Mouse (Mus musculus) liver, adult 2 months (tissue): ENCODE results near the gene Slc22a5. TPM values are rescaled to one million over a fixed set of nuclear protein-coding genes. Genes with fewer than 3 reads are reported as not detected.

ENCODE experiments used
- DNase-seq: peaks from one replicate; pipeline ENCODE4 v3.0.0-alpha.2; 2011; ENCODE audit warnings: low read depth, low spot score; ENCODE audit errors: extremely low read depth
- H3K27ac ChIP-seq: fragments of 200-500 bp; replicated peaks from 2 replicates; pipeline ENCODE4 v1.5.1; 2012; ENCODE audit warnings: low read depth, mild to moderate bottlenecking, control low read depth, inconsistent platforms, low read length; ENCODE audit not compliant: insufficient read depth
- H3K27me3 ChIP-seq: fragments of 200-500 bp; 2 replicates; pipeline ENCODE4 v1.6.1; 2012; ENCODE audit warnings: mild to moderate bottlenecking, moderate library complexity, low read length, inconsistent platforms; ENCODE audit not compliant: control insufficient read depth, insufficient read depth
- H3K36me3 ChIP-seq: fragments of 200-500 bp; 2 replicates; pipeline ENCODE4 v1.6.1; 2012; ENCODE audit warnings: low read length, inconsistent platforms; ENCODE audit not compliant: control insufficient read depth, insufficient read depth
- H3K4me1 ChIP-seq: fragments of 200-500 bp; 2 replicates; pipeline ENCODE4 v1.6.1; 2011; ENCODE audit warnings: low read length; ENCODE audit not compliant: control insufficient read depth, insufficient read depth
- H3K4me3 ChIP-seq: fragments of 200-500 bp; 2 replicates; pipeline ENCODE4 v1.5.1; 2011; ENCODE audit warnings: low read depth, mild to moderate bottlenecking, control low read depth, low read length, moderate library complexity; ENCODE audit not compliant: insufficient read depth
- H3K79me2 ChIP-seq: fragments of 200-500 bp; 2 replicates; pipeline ENCODE4 v1.6.1; 2012; ENCODE audit warnings: inconsistent platforms, mild to moderate bottlenecking, low read length, moderate library complexity; ENCODE audit not compliant: control insufficient read depth, insufficient read depth
- H3K9ac ChIP-seq: fragments of 200-500 bp; 2 replicates; pipeline ENCODE4 v1.6.1; 2012; ENCODE audit warnings: low read depth, mild to moderate bottlenecking, control low read depth, inconsistent platforms, low read length
- CTCF ChIP-seq: fragments of 200-500 bp; IDR thresholded peaks from 2 replicates; pipeline ENCODE4 v1.5.1; 2011; ENCODE audit warnings: low read depth, low read length, control low read depth
- POLR2A ChIP-seq: fragments of 200-500 bp; IDR thresholded peaks from 2 replicates; pipeline ENCODE4 v1.6.1; 2011; ENCODE audit warnings: low read length, control low read depth; ENCODE audit not compliant: insufficient read depth; ENCODE audit errors: extremely low read depth
- WGBS: fragments of 180-500 bp; shearing (Covaris S2); methylation state at CpG from one replicate; pipeline ENCODE4 v1.1.7; 2018; 5-methylcytosine and 5-hydroxymethylcytosine counted together
- polyA plus RNA-seq: library from polyadenylated mRNA; depleted of rRNA; stranded (reverse); fragments of >200 nt; gene quantifications from 2 replicates; pipeline ENCODE4 v1.2.3, GENCODE M21; 2012; rRNA removed
- total RNA-seq: library from RNA; depleted of rRNA; stranded (reverse); fragments of >200 nt; gene quantifications from 2 replicates; pipeline ENCODE4 v1.2.3, GENCODE M21; 2014; rRNA removed

The Slc22a5 gene
- total and polyA plus RNA-seq, 2 experiments, result 14.7 to 20.8 TPM

GRCm38 (mm10) chr11:53820516-53821170 is 70.8 kb downstream of the Slc22a5 start:
- WGBS, result 94% methylated on average over 13 of the region's 13 CpGs
- Histone ChIP-seq H3K27me3 (no peaks in the 10 kb centered on the region), H3K4me3 (no peak overlapping the region), H3K79me2 (no peaks in the 10 kb centered on the region), H3K36me3 (no peaks in the 10 kb centered on the region), H3K4me1 (peaks cover 3% of the 10 kb centered on the region), H3K9ac (no peak overlapping the region), H3K27ac (no peak overlapping the region)
- DNase-seq, result no peak
- TF ChIP-seq POLR2A (no peak), CTCF (no peak)

GRCm38 (mm10) chr11:53819511-53819910 is 71.9 kb downstream of the Slc22a5 start:
- no peaks in the 10 kb centered on the region for H3K79me2 ChIP-seq
- H3K27me3 ChIP-seq, result no peaks in the 10 kb centered on the region
- no peaks in the 10 kb centered on the region for H3K36me3 ChIP-seq
- no peak overlapping the region for H3K4me3 ChIP-seq
- H3K27ac ChIP-seq, result no peak overlapping the region
- 96% methylated on average over 6 of the region's 6 CpGs for WGBS
- H3K9ac ChIP-seq, result no peak overlapping the region
- H3K4me1 ChIP-seq, result peaks cover 3% of the 10 kb centered on the region
- no peak for TF ChIP-seq POLR2A
- TF ChIP-seq CTCF, result no peak
- DNase-seq, result no peak

- TF ChIP-seq POLR2A (no peak), CTCF (no peak)
- no peaks in the 10 kb centered on the region for H3K27me3 ChIP-seq
- no peaks in the 10 kb centered on the region for H3K79me2 ChIP-seq
- H3K36me3 ChIP-seq, result no peaks in the 10 kb centered on the region
- H3K9ac ChIP-seq, result no peak overlapping the region
- DNase-seq, result no peak
- H3K4me3 ChIP-seq, result no peak overlapping the region
- no peaks in the 10 kb centered on the region; the same call in 1 of the 2 replicates for H3K4me1 ChIP-seq
- WGBS, result 64% methylated on average over 6 of the region's 6 CpGs
- no peak overlapping the region; the same call in 1 of the 2 replicates for H3K27ac ChIP-seq
Observed at GRCm38 (mm10) chr11:53818794-53819193, 72.7 kb downstream of the Slc22a5 start.

GRCm38 (mm10) chr11:53816841-53817375 is 74.6 kb downstream of the Slc22a5 start:
- no peak for DNase-seq
- no peaks in the 10 kb centered on the region for H3K79me2 ChIP-seq
- H3K27ac ChIP-seq, result no peak overlapping the region
- no peaks in the 10 kb centered on the region; the same call in 1 of the 2 replicates for H3K4me1 ChIP-seq
- TF ChIP-seq POLR2A (no peak), CTCF (no peak)
- no peaks in the 10 kb centered on the region for H3K27me3 ChIP-seq
- 98% methylated on average over 5 of the region's 5 CpGs for WGBS
- no peak overlapping the region for H3K9ac ChIP-seq
- no peak overlapping the region for H3K4me3 ChIP-seq
- H3K36me3 ChIP-seq, result no peaks in the 10 kb centered on the region

- no peak overlapping the region for H3K9ac ChIP-seq
- 61% methylated on average over 3 of the region's 3 CpGs for WGBS
- no peak for DNase-seq
Observed at GRCm38 (mm10) chr11:53814810-53815209, 76.7 kb downstream of the Slc22a5 start.

More at GRCm38 (mm10) chr11:53814810-53815209, 76.7 kb downstream of the Slc22a5 start:
- no peak overlapping the region for H3K27ac ChIP-seq
- no peak overlapping the region for H3K4me3 ChIP-seq
- no peaks in the 10 kb centered on the region for H3K79me2 ChIP-seq
- TF ChIP-seq POLR2A, result no peak
- no peak for TF ChIP-seq CTCF
- no peaks in the 10 kb centered on the region for H3K27me3 ChIP-seq
- H3K36me3 ChIP-seq, result no peaks in the 10 kb centered on the region
- no peaks in the 10 kb centered on the region; the same call in 1 of the 2 replicates for H3K4me1 ChIP-seq

Other genes starting within 250 kb of the Slc22a5 start
- 4.9 and 5.4 TPM in 2 replicates for gene Rad50, start 184.3 kb downstream of the Slc22a5 start, total RNA-seq
- 1.2 and 1.7 TPM in 2 replicates for gene Rad50, start 184.3 kb downstream of the Slc22a5 start, polyA plus RNA-seq
- gene Il5, start 170.9 kb downstream of the Slc22a5 start, total RNA-seq, result 0.09 TPM in 1 of 2 replicates, not detected in the other
- gene Il5, start 170.9 kb downstream of the Slc22a5 start, polyA plus RNA-seq, result not detected in 2 replicates
- gene Irf1, start 121.6 kb downstream of the Slc22a5 start, total RNA-seq, result 37.5 and 44.2 TPM in 2 replicates
- 27.9 and 43.0 TPM in 2 replicates for gene Irf1, start 121.6 kb downstream of the Slc22a5 start, polyA plus RNA-seq
- gene Gm17334, start 118.5 kb downstream of the Slc22a5 start, total RNA-seq, result not detected in 2 replicates
- gene Gm17334, start 118.5 kb downstream of the Slc22a5 start, polyA plus RNA-seq, result 0.16 TPM in 1 of 2 replicates, not detected in the other
- gene Gm12216, start 32.4 kb downstream of the Slc22a5 start, total RNA-seq, result 2.2 and 3.2 TPM in 2 replicates
- gene Gm12216, start 32.4 kb downstream of the Slc22a5 start, polyA plus RNA-seq, result 2.4 and 2.7 TPM in 2 replicates
- gene Slc22a21, start 88.7 kb upstream of the Slc22a5 start, total RNA-seq, result 0.55 and 0.87 TPM in 2 replicates
- gene Slc22a21, start 88.7 kb upstream of the Slc22a5 start, polyA plus RNA-seq, result 0.34 and 0.35 TPM in 2 replicates
- gene Slc22a4, start 136.4 kb upstream of the Slc22a5 start, total RNA-seq, result 2.0 and 3.8 TPM in 2 replicates
- 1.7 and 2.4 TPM in 2 replicates for gene Slc22a4, start 136.4 kb upstream of the Slc22a5 start, polyA plus RNA-seq
- 1.6 and 1.9 TPM in 2 replicates for gene Pdlim4, start 177.4 kb upstream of the Slc22a5 start, total RNA-seq
- gene Pdlim4, start 177.4 kb upstream of the Slc22a5 start, polyA plus RNA-seq, result 2.6 and 3.0 TPM in 2 replicates
- gene P4ha2, start 208.4 kb upstream of the Slc22a5 start, total RNA-seq, result 4.4 and 5.5 TPM in 2 replicates
- 2.9 and 3.7 TPM in 2 replicates for gene P4ha2, start 208.4 kb upstream of the Slc22a5 start, polyA plus RNA-seq